Mouse (Mus musculus) Patski (cell line): Measurements from ENCODE around the gene Rasgrf2. TPM values are rescaled to one million over a fixed set of nuclear protein-coding genes. Genes with fewer than 3 reads are reported as not detected.
"Not testable (repeated sequence)": the region's sequence is repeated elsewhere in the genome, so short reads cannot be mapped to it uniquely, and the experiment has no call there.

Source experiments
- ATAC-seq: fragments of 100-300 bp; one replicate; pipeline ENCODE4 v1.8.0; 2021
- CTCF ChIA-PET: fragments of 350-600 bp; sonication (Branson Sonifier 250); formaldehyde crosslinking; loops from one replicate; lab custom pipeline; 2022; ENCODE audit warnings: inconsistent platforms; lab: Charles Lee
- POLR2A ChIA-PET: fragments of 350-600 bp; sonication (Branson Sonifier 250); formaldehyde crosslinking; loops from one replicate; lab custom pipeline; 2022; ENCODE audit warnings: antibody characterized with exemption, inconsistent platforms; lab: Charles Lee
- DNase-seq: peaks from one replicate; pipeline ENCODE4 v3.0.0-alpha.2; 2011; ENCODE audit warnings: low read depth, low spot score
- H3K27me3 ChIP-seq: fragments of 371-371 bp; one replicate; pipeline ENCODE4 v1.5.1; 2021
- CTCF ChIP-seq: fragments of 100-300 bp; IDR thresholded peaks from one replicate; pipeline ENCODE4 v1.5.1; 2021
- in situ Hi-C: fragments of 300-500 bp; cut with MboI; formaldehyde crosslinking; loops from 3 replicates; pipeline ENCODE4 v1.11.1; 2018; ENCODE audit warnings: low pct_unique_long_range_greater_than_20kb, mixed read lengths
- polyA plus RNA-seq: library from polyadenylated mRNA; unstranded; gene quantifications from one replicate; pipeline ENCODE4 v1.2.3, GENCODE M21; 2021

Gene Rasgrf2
- 0.05 TPM for polyA plus RNA-seq

DNA sequence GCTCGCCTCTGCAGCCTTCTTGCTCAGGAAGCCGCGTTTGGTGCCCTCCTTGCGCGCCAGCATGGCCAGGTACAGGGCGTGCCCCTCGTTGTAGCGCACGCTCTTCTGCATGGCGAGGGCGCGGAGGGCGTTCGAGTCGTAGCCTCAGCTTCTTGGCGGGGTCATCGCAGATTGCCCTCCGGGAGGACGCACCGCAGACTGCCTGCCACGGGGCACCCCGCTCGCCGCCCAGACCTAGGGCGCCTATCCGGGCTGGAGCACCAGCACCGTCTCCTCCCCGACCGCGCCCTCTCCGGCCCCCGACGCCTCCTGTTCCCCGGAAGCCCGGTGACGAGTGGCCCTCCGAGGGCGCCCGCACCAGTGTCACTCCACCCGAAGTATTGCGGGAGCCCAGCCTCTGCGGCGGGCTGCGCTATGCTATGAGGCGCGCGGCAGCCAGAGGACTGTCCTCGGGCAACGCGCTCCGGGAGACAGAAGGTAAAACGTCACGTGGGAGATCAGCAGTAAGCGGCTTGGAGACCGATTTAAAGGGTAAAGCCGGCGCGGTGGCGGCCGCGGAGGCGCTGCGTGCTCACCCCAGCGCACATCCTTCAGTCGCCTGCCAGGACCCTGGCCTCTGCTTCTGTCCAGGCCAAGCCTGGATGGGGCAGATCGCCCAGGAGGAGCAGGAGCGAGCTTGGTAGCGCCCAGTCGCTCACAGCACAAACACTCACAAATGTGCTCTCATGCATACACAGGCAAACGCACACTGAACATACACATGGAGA, at the start of gene Rasgrf2:
Rasgrf2 (minus strand) TSS at position 273 of the 767 bp plus-strand sequence.
- DNase-seq, result no peak
- in situ Hi-C loops, result no loop called here
- H3K27me3 ChIP-seq, result peaks cover 13% of the 10 kb centered on the region
- ATAC-seq, result peak; percentile 21
- ChIA-PET CTCF (no interaction called here), POLR2A (no interaction called here)
- no peak for TF ChIP-seq CTCF

DNA sequence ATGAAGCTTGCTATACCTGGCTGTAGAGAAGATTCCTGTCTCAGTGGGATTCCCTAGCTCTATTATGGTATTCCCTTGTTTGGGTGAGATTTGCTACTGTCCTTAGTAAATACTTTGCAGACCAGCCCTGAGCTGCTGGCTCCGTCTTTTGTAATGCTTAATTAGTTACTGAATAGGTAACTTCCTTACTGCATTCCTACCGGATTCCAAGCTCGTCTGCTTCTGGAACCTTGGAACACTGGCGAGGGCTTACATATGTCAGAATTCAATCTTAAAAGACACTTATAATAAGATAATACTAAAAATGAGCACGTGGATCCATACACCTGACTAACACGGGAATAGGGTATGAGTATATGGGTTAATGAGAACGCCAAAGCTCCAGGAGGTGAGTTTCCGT, 41.2 kb upstream of the Rasgrf2 start:
- H3K27me3 ChIP-seq, ATAC-seq, POLR2A ChIA-PET, DNase-seq, in situ Hi-C loops: not testable (repeated sequence)
- CTCF ChIA-PET, result interaction anchor here (1.5 kb wide), 1 partner anchor 178 kb away, joined by 3 read pairs; no protein-coding TSS in a partner anchor

GRCm38 (mm10) chr13:92150551-92150950, 19.1 kb upstream of the Rasgrf2 start:
- no peak for TF ChIP-seq CTCF
- no peak for DNase-seq
- no peaks in the 10 kb centered on the region for H3K27me3 ChIP-seq
- ChIA-PET CTCF (no interaction called here), POLR2A (no interaction called here)
- in situ Hi-C loops, result no loop called here
- ATAC-seq, result no peak

GRCm38 (mm10) chr13:92148858-92149257, 17.4 kb upstream of the Rasgrf2 start:
- H3K27me3 ChIP-seq, result no peaks in the 10 kb centered on the region
- ChIA-PET POLR2A (no interaction called here), CTCF (interaction anchor here (1.0 kb wide), 1 partner anchor 10 kb away, joined by 3 read pairs; no protein-coding TSS in a partner anchor)
- DNase-seq (no peak), ATAC-seq (no peak)
- in situ Hi-C loops, result no loop called here
- no peak for TF ChIP-seq CTCF

DNA sequence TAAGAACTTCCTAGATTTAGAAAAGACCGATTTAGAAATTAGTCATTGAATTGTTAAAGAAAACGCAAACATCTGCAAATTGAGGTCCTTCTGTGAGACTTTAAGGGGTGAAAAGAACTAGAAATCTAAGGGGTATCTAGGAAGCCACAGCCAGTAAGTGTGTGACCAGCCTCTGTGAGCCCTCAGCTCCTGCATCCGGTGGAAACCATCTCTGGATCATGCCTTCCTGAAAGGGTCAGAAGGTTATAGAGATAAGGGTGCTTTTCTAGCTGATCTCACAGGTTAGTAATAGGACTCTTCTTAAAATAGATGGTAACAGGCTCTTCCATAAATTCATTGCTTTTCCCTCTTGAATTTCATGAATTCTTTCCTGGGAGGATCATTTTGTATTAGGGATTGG, 3.3 kb upstream of the Rasgrf2 start:
- TF ChIP-seq CTCF, result no peak
- H3K27me3 ChIP-seq, result peaks cover 13% of the 10 kb centered on the region
- DNase-seq (no peak), ATAC-seq (no peak)
- POLR2A ChIA-PET, result no interaction called here
- CTCF ChIA-PET, result no interaction called here
- in situ Hi-C loops, result no loop called here

DNA sequence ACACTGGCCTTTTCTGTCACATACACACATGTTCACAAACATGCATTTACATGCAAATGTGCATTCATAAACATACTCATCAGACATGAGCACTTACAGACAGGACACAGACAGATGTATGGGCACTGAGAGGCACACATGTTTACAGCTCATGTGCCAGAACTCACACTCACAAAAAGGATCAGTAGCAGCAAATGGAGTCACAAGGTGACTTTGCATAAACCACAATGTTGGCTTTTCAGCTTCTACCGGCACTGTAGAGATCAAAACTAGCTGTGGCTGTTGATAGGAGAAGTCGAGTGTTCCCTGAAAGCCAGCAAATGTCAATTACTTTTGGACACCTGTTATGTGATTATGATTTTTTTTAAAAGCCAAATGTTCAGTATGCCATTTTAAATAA, 1.1 kb upstream of the Rasgrf2 start:
- in situ Hi-C loops, result no loop called here
- POLR2A ChIA-PET, result no interaction called here
- DNase-seq (no peak), ATAC-seq (no peak)
- H3K27me3 ChIP-seq, result peaks cover 13% of the 10 kb centered on the region
- CTCF ChIA-PET, result interaction anchor here (1.0 kb wide), 1 partner anchor 31 kb away, joined by 3 read pairs; no protein-coding TSS in a partner anchor
- no peak for TF ChIP-seq CTCF

DNA sequence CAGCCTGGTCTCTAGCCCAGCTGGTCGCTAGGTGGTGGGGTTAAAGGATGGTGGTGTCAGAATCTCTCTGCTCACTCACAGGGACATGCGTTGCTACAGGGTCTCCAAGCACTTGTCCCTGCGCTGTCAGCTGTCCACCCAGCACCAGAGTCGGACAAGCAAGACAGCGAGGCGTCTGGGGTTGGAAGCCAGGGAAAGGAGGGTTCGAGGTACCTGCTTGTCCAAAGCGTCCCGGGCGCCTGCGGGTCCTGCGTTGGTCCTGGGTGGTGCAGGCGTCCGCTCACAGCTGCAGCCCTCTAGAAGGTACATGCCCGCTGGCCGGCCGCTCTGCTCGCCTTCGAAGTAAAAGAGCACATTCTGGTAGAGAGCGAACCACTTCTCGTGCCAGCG, 467 bp downstream of the Rasgrf2 start:
- H3K27me3 ChIP-seq, result peaks cover 13% of the 10 kb centered on the region
- in situ Hi-C loops, result no loop called here
- POLR2A ChIA-PET, result no interaction called here
- ATAC-seq (no peak), DNase-seq (no peak)
- CTCF ChIA-PET, result no interaction called here
- TF ChIP-seq CTCF, result no peak

DNA sequence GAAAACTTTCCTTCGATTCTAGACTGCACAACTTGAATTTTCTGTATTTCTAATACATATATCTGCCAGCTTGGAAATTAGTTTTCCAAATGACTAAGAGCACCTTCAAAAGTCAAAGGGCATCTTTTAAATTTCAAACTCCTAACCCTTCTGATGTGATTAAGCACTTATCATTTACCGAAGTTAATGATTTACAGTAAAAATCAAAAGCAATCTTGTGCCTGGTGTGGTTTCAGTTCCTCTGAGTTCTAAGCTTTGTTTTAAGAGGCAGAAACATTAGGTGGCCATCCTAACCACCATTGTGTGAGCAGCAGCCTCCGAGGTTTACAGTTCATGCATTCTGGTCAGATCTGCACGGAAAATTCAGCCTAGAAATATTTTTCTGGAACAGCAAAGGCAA, 1.6 kb downstream of the Rasgrf2 start:
- CTCF ChIA-PET, result no interaction called here
- TF ChIP-seq CTCF, result no peak
- ATAC-seq (no peak), DNase-seq (no peak)
- in situ Hi-C loops, result no loop called here
- POLR2A ChIA-PET, result no interaction called here
- H3K27me3 ChIP-seq, result peaks cover 13% of the 10 kb centered on the region

- no peaks in the 10 kb centered on the region for H3K27me3 ChIP-seq
- POLR2A ChIA-PET, result no interaction called here
- no peak for DNase-seq
- no peak for TF ChIP-seq CTCF
- ATAC-seq, result no peak
- in situ Hi-C loops, result no loop called here
- CTCF ChIA-PET, result no interaction called here
These were observed 5.6 kb downstream of the Rasgrf2 start for GRCm38 (mm10) chr13:92125902-92126301.

- ATAC-seq (no peak), DNase-seq (no peak)
- TF ChIP-seq CTCF, result no peak
- in situ Hi-C loops, result no loop called here
- CTCF ChIA-PET, result interaction anchor here (1.0 kb wide), 1 partner anchor 23 kb away, joined by 3 read pairs; no protein-coding TSS in a partner anchor
- POLR2A ChIA-PET, result no interaction called here
- peaks cover 1% of the 10 kb centered on the region for H3K27me3 ChIP-seq
These were observed 11.8 kb downstream of the Rasgrf2 start for GRCm38 (mm10) chr13:92119623-92120022.

DNA sequence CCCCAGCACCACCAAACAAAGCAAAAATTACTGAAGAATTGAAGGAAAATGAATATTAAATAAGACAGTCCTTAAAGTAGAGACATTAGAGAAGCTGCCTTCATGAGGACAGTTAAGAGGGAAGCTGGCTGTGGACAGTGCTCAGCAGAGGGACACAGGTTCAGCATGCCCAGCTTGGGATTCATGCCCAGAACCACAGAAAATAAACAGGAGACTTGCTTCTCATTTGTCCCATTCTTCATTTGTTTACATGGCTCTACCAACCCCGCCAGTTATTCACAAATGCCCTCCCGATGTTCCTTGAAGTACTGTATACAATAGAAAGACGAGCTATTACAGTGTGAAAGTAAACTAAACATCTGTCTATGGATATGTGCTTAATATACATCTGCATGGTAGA, 17.4 kb downstream of the Rasgrf2 start:
- CTCF ChIA-PET, result no interaction called here
- H3K27me3 ChIP-seq, result peaks cover 19% of the 10 kb centered on the region
- in situ Hi-C loops, result no loop called here
- ATAC-seq (no peak), DNase-seq (no peak)
- TF ChIP-seq CTCF, result no peak
- POLR2A ChIA-PET, result no interaction called here

GRCm38 (mm10) chr13:92108237-92108636, 23.2 kb downstream of the Rasgrf2 start:
- DNase-seq (no peak), ATAC-seq (no peak)
- in situ Hi-C loops, result no loop called here
- POLR2A ChIA-PET, result no interaction called here
- H3K27me3 ChIP-seq, result peaks cover 13% of the 10 kb centered on the region
- no peak for TF ChIP-seq CTCF
- CTCF ChIA-PET, result no interaction called here
